Mouse (Mus musculus): ENCODE data around the gene Nyx. TPM values are rescaled to one million over a fixed set of nuclear protein-coding genes. Genes with fewer than 3 reads are reported as not detected.

Gene Nyx
- polyA plus RNA-seq, 1 experiment from 2014 or later = 0.11 TPM

DNA sequence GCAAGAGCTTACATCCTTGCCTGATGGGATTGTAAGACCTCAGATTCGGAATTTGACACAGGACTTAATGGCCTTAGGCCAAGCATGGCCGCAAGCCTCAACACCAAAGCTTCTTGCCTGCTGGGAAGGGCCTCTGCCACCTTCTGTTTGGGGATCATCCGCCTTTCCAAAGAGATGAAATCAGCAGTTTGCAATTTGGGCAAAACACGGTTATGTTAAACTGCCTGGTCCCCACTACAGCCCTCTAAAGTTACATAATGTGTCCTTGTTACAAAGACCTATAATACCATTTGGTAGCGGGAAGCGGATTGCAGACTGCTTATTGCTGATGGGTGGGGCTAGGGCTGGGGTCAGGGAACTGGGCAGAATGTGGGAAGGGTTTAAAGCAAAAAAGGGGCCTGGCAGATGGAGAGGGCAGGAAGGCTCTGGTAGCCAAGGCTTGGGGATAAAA, 1.2 kb downstream of the Nyx start:
- Histone ChIP-seq H3K9ac (replicated peaks; ENCODE audit: low read depth, low read length) (no peak overlapping the region), H3K36me3 (ENCODE audit: control insufficient read depth, insufficient read depth, low read length) (no peaks in the 10 kb centered on the region), H3K9me3 (ENCODE audit: control insufficient read depth, low read length) (no peaks in the 10 kb centered on the region), H3K4me2 (ENCODE audit: low read depth, low read length) (no peak overlapping the region), H3K4me1 (ENCODE audit: control insufficient read depth, insufficient read depth, low read length) (no peaks in the 10 kb centered on the region), H3K4me3 (ENCODE audit: low read depth, low read length) (no peak overlapping the region), H3K27me3 (ENCODE audit: control insufficient read depth, insufficient read depth, low read length) (peaks cover 2% of the 10 kb centered on the region; the same call in 1 of the 2 replicates), H3K27ac (ENCODE audit: low read depth, low read length) (no peak overlapping the region)
- ATAC-seq (ENCODE audit: low read depth) = no peak
- WGBS = 78% methylated on average over 6 of the region's 6 CpGs

GRCm38 (mm10) chrX:13469160-13470116, 3.5 kb downstream of the Nyx start:
- Histone ChIP-seq H3K4me3 (ENCODE audit: low read depth, low read length) (no peak overlapping the region), H3K9me3 (ENCODE audit: control insufficient read depth, low read length) (no peaks in the 10 kb centered on the region), H3K9ac (replicated peaks; ENCODE audit: low read depth, low read length) (no peak overlapping the region), H3K4me1 (ENCODE audit: control insufficient read depth, insufficient read depth, low read length) (no peaks in the 10 kb centered on the region), H3K27me3 (ENCODE audit: control insufficient read depth, insufficient read depth, low read length) (peaks cover 2% of the 10 kb centered on the region; the same call in 1 of the 2 replicates), H3K27ac (ENCODE audit: low read depth, low read length) (no peak overlapping the region), H3K4me2 (ENCODE audit: low read depth, low read length) (no peak overlapping the region), H3K36me3 (ENCODE audit: control insufficient read depth, insufficient read depth, low read length) (no peaks in the 10 kb centered on the region)
- 80% methylated on average over 9 of the region's 9 CpGs for WGBS
- ATAC-seq (ENCODE audit: low read depth) = no peak

GRCm38 (mm10) chrX:13471925-13472324, 6.0 kb downstream of the Nyx start:
- no peak overlapping the region for H3K9ac ChIP-seq (replicated peaks; ENCODE audit: low read depth, low read length)
- H3K4me2 ChIP-seq (ENCODE audit: low read depth, low read length) = no peak overlapping the region
- 90% methylated on average over 3 of the region's 3 CpGs for WGBS
- no peak for ATAC-seq (ENCODE audit: low read depth)
- no peaks in the 10 kb centered on the region for H3K36me3 ChIP-seq (ENCODE audit: control insufficient read depth, insufficient read depth, low read length)
- no peaks in the 10 kb centered on the region for H3K4me1 ChIP-seq (ENCODE audit: control insufficient read depth, insufficient read depth, low read length)
- H3K27me3 ChIP-seq (ENCODE audit: control insufficient read depth, insufficient read depth, low read length) = peaks cover 2% of the 10 kb centered on the region; the same call in 1 of the 2 replicates
- H3K4me3 ChIP-seq (ENCODE audit: low read depth, low read length) = no peak overlapping the region
- H3K9me3 ChIP-seq (ENCODE audit: control insufficient read depth, low read length) = no peaks in the 10 kb centered on the region
- H3K27ac ChIP-seq (ENCODE audit: low read depth, low read length) = no peak overlapping the region

GRCm38 (mm10) chrX:13472751-13473225, 6.9 kb downstream of the Nyx start:
- no peak overlapping the region for H3K9ac ChIP-seq (replicated peaks; ENCODE audit: low read depth, low read length)
- H3K27me3 ChIP-seq (ENCODE audit: control insufficient read depth, insufficient read depth, low read length) = peaks cover 2% of the 10 kb centered on the region; the same call in 1 of the 2 replicates
- H3K27ac ChIP-seq (ENCODE audit: low read depth, low read length) = no peak overlapping the region
- H3K4me3 ChIP-seq (ENCODE audit: low read depth, low read length) = no peak overlapping the region
- WGBS = 90% methylated on average over 4 of the region's 4 CpGs
- no peaks in the 10 kb centered on the region for H3K36me3 ChIP-seq (ENCODE audit: control insufficient read depth, insufficient read depth, low read length)
- no peak overlapping the region for H3K4me2 ChIP-seq (ENCODE audit: low read depth, low read length)
- no peaks in the 10 kb centered on the region for H3K4me1 ChIP-seq (ENCODE audit: control insufficient read depth, insufficient read depth, low read length)
- no peaks in the 10 kb centered on the region for H3K9me3 ChIP-seq (ENCODE audit: control insufficient read depth, low read length)
- ATAC-seq (ENCODE audit: low read depth) = no peak

GRCm38 (mm10) chrX:13475382-13475781, 9.5 kb downstream of the Nyx start:
- Histone ChIP-seq H3K27me3 (ENCODE audit: control insufficient read depth, insufficient read depth, low read length) (no peaks in the 10 kb centered on the region), H3K27ac (ENCODE audit: low read depth, low read length) (no peak overlapping the region), H3K9me3 (ENCODE audit: control insufficient read depth, low read length) (no peaks in the 10 kb centered on the region), H3K4me3 (ENCODE audit: low read depth, low read length) (no peak overlapping the region), H3K4me1 (ENCODE audit: control insufficient read depth, insufficient read depth, low read length) (no peaks in the 10 kb centered on the region), H3K4me2 (ENCODE audit: low read depth, low read length) (no peak overlapping the region), H3K9ac (replicated peaks; ENCODE audit: low read depth, low read length) (no peak overlapping the region), H3K36me3 (ENCODE audit: control insufficient read depth, insufficient read depth, low read length) (no peaks in the 10 kb centered on the region)
- 80% methylated on average over 1 of the region's 1 CpGs for WGBS
- ATAC-seq (ENCODE audit: low read depth) = no peak

DNA sequence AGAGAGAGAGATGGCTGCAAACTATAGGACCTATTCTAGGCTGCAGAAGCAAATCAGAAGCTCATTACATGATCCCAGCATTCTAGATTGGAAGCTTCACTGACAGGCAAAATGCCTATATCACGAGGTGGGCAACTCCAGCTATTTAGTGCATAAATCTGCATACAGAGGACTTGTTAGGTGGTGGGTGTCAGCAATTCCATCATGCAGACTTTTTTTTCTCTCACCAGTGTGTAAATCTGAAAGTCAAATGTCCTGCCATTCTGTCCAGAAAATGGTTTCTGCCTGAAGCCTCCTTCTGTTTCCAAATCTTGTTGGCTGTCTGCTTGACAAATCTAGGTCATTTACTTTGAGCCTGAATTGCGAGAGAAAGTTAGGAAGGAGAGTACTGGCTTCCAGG, 11.7 kb downstream of the Nyx start:
- no peak for ATAC-seq (ENCODE audit: low read depth)
- WGBS = 75% methylated on average over 2 of the region's 2 CpGs
- Histone ChIP-seq H3K4me3 (ENCODE audit: low read depth, low read length) (no peak overlapping the region), H3K36me3 (ENCODE audit: control insufficient read depth, insufficient read depth, low read length) (no peaks in the 10 kb centered on the region), H3K9ac (replicated peaks; ENCODE audit: low read depth, low read length) (no peak overlapping the region), H3K4me2 (ENCODE audit: low read depth, low read length) (no peak overlapping the region), H3K4me1 (ENCODE audit: control insufficient read depth, insufficient read depth, low read length) (no peaks in the 10 kb centered on the region), H3K27me3 (ENCODE audit: control insufficient read depth, insufficient read depth, low read length) (no peaks in the 10 kb centered on the region), H3K9me3 (ENCODE audit: control insufficient read depth, low read length) (no peaks in the 10 kb centered on the region), H3K27ac (ENCODE audit: low read depth, low read length) (no peak overlapping the region)

DNA sequence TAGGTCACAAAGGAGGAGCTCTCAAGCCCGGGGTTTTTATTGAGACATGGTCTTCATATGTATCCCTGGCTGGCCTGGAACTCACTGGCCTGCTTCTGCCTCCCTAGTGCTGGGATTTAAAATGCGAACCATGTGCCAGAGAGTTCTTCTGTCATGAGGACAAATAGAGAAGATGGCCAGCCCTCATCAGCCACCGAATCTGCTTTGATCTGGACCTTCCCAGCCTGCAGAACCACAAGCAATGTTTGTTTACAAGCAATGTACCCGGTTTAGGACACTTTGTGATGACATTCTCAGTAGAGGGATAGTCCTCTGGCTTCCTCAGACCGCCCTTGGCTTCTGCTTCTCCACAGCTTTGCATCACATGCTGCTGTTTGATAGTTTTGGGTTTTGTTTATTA, 12.4 kb downstream of the Nyx start:
- 69% methylated on average over 5 of the region's 5 CpGs for WGBS
- no peak for ATAC-seq (ENCODE audit: low read depth)
- no peak overlapping the region for H3K9ac ChIP-seq (replicated peaks; ENCODE audit: low read depth, low read length)

DNA sequence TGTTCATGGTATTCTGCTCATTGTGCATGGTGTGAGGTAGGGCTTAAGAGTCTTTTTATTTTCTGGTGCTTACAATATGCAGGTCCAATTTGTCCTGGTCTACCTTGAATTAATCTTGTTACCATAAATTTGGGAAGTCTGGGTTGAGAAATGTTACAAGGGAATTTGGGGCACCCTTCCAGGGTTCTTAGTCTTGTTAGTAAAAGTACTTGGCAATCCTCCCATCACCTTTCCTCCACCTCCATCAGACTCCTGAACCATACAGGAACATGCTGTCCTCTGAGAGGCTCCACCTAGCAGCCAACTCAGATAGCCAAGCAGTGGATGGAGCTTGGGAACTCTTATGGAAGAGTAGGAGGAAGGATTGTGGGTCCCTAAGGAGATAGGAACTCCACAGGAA, 13.7 kb downstream of the Nyx start:
- no peak overlapping the region for H3K4me3 ChIP-seq (ENCODE audit: low read depth, low read length)
- no peak overlapping the region for H3K27ac ChIP-seq (ENCODE audit: low read depth, low read length)
- no peaks in the 10 kb centered on the region for H3K36me3 ChIP-seq (ENCODE audit: control insufficient read depth, insufficient read depth, low read length)
- no peaks in the 10 kb centered on the region for H3K27me3 ChIP-seq (ENCODE audit: control insufficient read depth, insufficient read depth, low read length)
- no peaks in the 10 kb centered on the region for H3K4me1 ChIP-seq (ENCODE audit: control insufficient read depth, insufficient read depth, low read length)
- H3K9ac ChIP-seq (replicated peaks; ENCODE audit: low read depth, low read length) = no peak overlapping the region
- H3K4me2 ChIP-seq (ENCODE audit: low read depth, low read length) = no peak overlapping the region
- no peaks in the 10 kb centered on the region for H3K9me3 ChIP-seq (ENCODE audit: control insufficient read depth, low read length)
- ATAC-seq (ENCODE audit: low read depth) = no peak

More for the DNA sequence above, 12.4 kb downstream of the Nyx start:
- no peaks in the 10 kb centered on the region for H3K9me3 ChIP-seq (ENCODE audit: control insufficient read depth, low read length)
- no peaks in the 10 kb centered on the region for H3K4me1 ChIP-seq (ENCODE audit: control insufficient read depth, insufficient read depth, low read length)
- no peak overlapping the region for H3K4me3 ChIP-seq (ENCODE audit: low read depth, low read length)
- no peaks in the 10 kb centered on the region for H3K36me3 ChIP-seq (ENCODE audit: control insufficient read depth, insufficient read depth, low read length)
- H3K27me3 ChIP-seq (ENCODE audit: control insufficient read depth, insufficient read depth, low read length) = no peaks in the 10 kb centered on the region
- H3K27ac ChIP-seq (ENCODE audit: low read depth, low read length) = no peak overlapping the region
- H3K4me2 ChIP-seq (ENCODE audit: low read depth, low read length) = no peak overlapping the region

DNA sequence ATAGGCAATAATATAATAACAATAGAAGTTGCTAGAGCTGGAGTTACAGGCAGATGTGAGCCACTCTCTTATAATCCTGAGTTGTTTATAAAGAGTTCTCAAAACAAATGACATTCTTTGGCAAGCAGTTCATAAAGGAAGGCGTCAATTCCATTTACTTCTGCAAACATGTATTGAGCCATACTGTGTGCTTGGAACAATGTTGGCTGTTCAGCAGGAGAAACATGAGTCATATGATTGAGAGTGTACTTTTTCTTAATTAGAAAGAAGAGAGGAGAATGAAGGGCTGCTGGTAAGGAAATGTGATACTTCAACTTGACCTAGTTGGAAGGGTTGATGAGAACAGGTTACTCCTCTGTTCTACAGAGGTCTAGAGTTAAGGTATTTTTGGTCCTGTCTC, 16.7 kb downstream of the Nyx start:
- Histone ChIP-seq H3K4me3 (ENCODE audit: low read depth, low read length) (no peak overlapping the region), H3K27me3 (ENCODE audit: control insufficient read depth, insufficient read depth, low read length) (no peaks in the 10 kb centered on the region), H3K36me3 (ENCODE audit: control insufficient read depth, insufficient read depth, low read length) (no peaks in the 10 kb centered on the region), H3K27ac (ENCODE audit: low read depth, low read length) (no peak overlapping the region), H3K4me1 (ENCODE audit: control insufficient read depth, insufficient read depth, low read length) (no peaks in the 10 kb centered on the region), H3K9me3 (ENCODE audit: control insufficient read depth, low read length) (no peaks in the 10 kb centered on the region), H3K4me2 (ENCODE audit: low read depth, low read length) (no peak overlapping the region), H3K9ac (replicated peaks; ENCODE audit: low read depth, low read length) (no peak overlapping the region)
- ATAC-seq (ENCODE audit: low read depth) = no peak
- 85% methylated on average over 1 of the region's 1 CpGs for WGBS

Measured in neural tube, embryonic 14.5 days (tissue).